Mouse (Mus musculus): ENCODE results near the gene Brap. TPM values are rescaled to one million over a fixed set of nuclear protein-coding genes. Genes with fewer than 3 reads are reported as not detected.
"Not testable (repeated sequence)": the region's sequence is repeated elsewhere in the genome, so short reads cannot be mapped to it uniquely, and the experiment has no call there.

The Brap gene
- polyA plus RNA-seq, 1 experiment from 2014 or later, result 51.9 TPM

GRCm38 (mm10) chr5:121668411-121668810 is 8.0 kb downstream of the Brap start:
- no peak for DNase-seq (ENCODE audit: low spot score)

- DNase-seq (ENCODE audit: low spot score), result peak; percentile 41
Observed at GRCm38 (mm10) chr5:121670412-121670811, 10.0 kb downstream of the Brap start.

DNA sequence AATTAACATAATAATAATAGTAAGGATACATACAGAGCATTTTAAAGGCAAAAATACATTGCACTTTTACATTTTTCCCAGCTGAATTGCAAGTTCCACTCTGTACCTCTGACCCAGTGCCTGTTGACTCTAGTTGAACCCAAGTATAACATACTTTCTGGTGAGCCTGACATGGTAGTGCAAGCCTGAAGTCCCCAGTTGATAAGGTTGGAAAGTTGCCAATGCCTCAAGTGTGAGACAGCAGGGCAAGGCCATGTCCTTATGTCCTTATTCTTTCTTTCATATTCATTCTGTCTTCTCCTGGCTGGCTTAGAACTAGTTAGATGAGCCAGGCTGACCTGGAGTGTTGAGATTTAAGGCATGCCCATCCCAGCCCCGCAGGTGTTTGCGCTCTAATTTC is 21.9 kb downstream of the Brap start:
- no peak for DNase-seq (ENCODE audit: low spot score)

DNA sequence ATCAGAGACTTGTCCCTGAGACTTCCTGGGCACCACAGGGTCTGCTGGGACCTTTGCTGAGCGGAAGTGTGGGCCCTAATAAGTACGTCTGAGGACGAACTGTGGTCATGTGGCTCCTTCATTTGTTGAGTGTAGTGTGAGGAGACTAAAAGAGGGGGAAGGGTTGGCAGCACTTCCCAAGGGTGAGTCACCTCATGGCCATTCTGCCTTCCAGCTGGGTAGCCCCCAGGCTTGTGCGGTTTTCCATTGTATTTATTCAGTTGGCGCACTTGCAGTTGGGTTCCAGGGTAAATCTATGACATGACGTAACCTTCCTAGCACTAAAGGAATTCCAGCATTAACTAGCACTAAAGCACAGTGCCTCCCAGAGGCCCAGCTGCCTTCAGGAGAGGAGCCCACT is 25.1 kb downstream of the Brap start:
- DNase-seq (ENCODE audit: low spot score), result no peak

DNA sequence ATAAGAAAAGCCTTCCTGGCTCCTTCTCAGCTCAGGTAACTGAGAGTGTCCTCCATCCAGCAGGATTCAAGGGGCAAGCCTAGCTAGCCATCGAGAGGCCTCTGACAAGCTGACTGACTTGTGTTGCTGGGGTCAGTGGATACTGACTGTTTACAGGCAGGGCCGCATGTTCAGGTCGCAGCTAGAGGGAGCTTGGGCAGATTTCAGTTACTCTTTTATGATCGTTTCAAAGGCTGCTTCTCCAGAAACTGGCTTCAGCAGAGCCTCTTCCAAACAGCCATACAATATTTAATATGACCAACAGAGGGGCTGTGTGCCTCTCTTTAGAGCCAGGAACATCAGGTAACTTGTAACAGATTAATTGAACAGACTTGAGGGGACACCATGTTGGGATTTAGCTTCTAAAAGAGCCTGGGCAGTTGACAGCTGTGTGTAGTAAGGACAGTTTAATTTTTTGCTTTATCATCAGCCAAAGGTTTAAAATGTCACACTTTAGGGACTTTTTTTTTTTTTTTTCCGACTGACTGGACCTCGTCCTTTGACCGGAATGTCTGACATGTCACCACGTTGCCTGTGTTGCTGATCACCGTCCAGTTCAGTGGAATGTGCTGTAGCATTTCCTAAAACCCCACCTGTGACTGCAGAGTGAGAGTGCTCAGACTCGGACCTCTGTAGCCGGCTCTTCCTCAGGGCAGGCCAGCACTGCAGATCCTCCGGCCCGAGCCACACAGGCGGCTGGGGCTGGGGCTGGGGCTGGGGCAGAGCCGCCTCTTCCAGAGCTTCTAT is 25.9 kb downstream of the Brap start:
- no peak for DNase-seq (ENCODE audit: low spot score)

DNA sequence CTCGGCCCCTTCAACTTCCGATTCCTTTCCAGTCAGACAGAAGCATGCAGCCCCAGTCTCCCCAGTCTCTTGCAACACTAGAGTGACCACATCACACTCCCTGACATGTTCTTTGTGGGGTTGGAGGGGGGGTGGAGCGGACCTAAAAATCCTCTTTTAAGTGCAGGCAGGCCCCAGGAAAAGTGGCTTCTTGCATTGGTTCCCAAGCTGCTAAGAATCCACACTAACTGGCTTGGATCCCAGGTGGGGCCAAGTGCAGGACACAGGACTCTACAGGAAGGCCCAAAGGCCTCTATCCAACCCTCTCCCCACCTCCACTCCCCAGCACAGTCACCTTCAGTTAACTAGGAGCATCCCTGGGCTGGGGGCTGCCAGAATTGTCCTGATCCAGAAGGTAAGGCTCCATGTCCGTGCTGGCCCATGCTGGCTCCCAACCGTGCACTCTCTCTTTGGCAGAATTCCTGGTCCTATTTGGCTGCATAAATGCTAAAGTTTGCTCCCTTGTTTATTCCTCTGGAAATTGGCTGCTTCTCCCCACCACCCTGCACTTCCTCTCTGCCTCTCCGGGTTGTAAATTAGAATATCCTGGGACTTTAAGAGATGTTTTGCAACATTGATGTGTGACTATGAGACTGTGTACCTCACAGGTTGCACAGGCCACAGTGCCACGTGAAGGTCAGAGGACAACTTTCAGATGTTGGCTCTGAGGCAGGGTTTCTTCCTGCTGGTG is 30.3 kb downstream of the Brap start:
- DNase-seq (ENCODE audit: low spot score), result no peak

GRCm38 (mm10) chr5:121691436-121691835 is 31.1 kb downstream of the Brap start:
- DNase-seq (ENCODE audit: low spot score), result not testable (repeated sequence)

GRCm38 (mm10) chr5:121692897-121693296 is 32.5 kb downstream of the Brap start:
- DNase-seq (ENCODE audit: low spot score), result no peak

DNA sequence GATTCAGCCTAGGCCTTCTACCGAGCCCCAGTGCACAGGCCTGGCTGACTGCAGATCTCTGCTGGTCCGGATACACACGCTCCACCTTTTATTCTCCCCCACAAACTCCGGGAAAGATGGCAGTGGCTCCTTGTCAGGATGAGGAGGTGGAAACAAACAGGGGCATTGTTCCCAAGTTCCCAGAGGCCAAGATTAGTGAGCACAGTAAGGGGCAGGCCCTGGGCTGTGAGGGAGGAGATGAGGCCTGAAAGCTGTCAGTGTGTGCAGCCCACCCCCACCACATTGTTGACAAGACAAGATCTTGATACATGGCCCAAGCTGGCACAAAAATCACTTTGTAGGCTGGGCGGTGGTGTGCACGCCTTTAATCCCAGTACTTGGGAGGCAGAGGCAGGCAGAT is 36.4 kb downstream of the Brap start:
- no peak for DNase-seq (ENCODE audit: low spot score)

GRCm38 (mm10) chr5:121699891-121700290 is 39.5 kb downstream of the Brap start:
- no peak for DNase-seq (ENCODE audit: low spot score)

GRCm38 (mm10) chr5:121700496-121700895 is 40.1 kb downstream of the Brap start:
- DNase-seq (ENCODE audit: low spot score), result no peak

GRCm38 (mm10) chr5:121701111-121701769 is 40.9 kb downstream of the Brap start:
- no peak for DNase-seq (ENCODE audit: low spot score)

DNA sequence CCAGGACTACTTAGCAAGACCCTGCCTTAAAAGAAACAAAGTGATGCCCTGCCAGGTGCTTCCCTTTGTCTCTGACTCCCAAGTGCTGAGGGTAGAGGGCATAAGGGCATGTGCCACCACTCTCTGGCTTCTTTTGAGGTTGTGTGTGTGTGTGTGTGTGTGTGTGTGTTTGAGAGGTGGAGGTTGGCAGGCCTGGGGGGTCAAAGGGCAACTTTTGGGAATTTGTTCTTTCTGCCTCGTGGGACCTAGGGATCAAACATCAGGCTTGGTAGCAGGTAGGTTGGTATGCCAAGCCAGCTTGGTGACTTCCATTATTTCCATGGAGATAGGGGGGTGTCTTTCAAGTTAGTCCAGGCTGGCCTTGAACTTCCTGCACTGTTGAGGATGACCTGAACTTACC is 43.0 kb downstream of the Brap start:
- DNase-seq (ENCODE audit: low spot score), result no peak

DNA sequence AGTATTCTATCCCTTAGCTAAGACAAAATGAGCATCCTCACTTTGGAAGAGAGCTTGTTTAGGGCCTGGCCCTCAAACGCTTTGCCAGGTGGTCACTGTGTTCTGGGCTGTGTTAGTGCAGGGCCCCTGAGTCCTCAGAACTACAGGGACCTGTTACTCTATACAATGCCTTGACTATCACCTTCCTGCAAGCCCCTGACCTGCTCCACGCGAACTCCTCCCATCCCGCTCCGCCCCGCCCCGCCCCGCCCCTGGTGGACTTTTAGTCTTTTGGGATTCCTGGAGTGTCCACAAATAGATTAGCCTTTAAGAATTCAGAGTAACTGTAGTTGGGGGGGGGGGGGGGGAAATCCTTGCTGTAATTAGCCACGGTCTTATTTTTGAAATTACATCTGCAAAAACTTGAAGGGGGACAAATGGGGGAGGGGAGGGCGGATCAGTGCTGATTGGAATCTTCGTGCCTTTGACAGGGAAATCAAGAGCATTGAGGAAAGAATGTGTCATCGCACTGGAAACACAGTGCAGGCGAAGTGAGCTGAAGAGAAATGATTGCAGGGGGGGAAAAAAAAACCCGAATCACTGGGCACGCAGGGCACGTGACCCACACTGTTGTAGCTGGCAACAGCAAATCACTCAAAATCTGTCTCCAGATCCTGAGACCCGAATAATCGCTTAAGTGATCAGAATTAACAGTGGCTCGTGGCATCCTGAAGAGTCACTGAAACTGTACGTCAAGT is 44.3 kb downstream of the Brap start:
- no peak for DNase-seq (ENCODE audit: low spot score)

- no peak for DNase-seq (ENCODE audit: low spot score)
Observed at GRCm38 (mm10) chr5:121710402-121710801, 50.0 kb downstream of the Brap start.

GRCm38 (mm10) chr5:121710851-121711173 is 50.4 kb downstream of the Brap start:
- DNase-seq (ENCODE audit: low spot score), result no peak

GRCm38 (mm10) chr5:121711174-121711927 is 51.0 kb downstream of the Brap start, which contains the start of gene Atxn2:
Gene Atxn2, plus strand, starts transcription at chr5:121711337.
- peak; percentile 85 for DNase-seq (ENCODE audit: low spot score)

- no peak for DNase-seq (ENCODE audit: low spot score)
Observed at GRCm38 (mm10) chr5:121711928-121712231, 51.5 kb downstream of the Brap start.

- peak; percentile 36 for DNase-seq (ENCODE audit: low spot score)
Observed at GRCm38 (mm10) chr5:121712232-121712933, 52.0 kb downstream of the Brap start.

GRCm38 (mm10) chr5:121712934-121713538 is 52.7 kb downstream of the Brap start:
- peak; percentile 9 for DNase-seq (ENCODE audit: low spot score)
